Mouse (Mus musculus): ENCODE data around the gene Rgs6. TPM values are rescaled to one million over a fixed set of nuclear protein-coding genes. Genes with fewer than 3 reads are reported as not detected.

Gene Rgs6
- polyA plus RNA-seq, 1 experiment from 2014 or later, result 7.4 TPM

DNA sequence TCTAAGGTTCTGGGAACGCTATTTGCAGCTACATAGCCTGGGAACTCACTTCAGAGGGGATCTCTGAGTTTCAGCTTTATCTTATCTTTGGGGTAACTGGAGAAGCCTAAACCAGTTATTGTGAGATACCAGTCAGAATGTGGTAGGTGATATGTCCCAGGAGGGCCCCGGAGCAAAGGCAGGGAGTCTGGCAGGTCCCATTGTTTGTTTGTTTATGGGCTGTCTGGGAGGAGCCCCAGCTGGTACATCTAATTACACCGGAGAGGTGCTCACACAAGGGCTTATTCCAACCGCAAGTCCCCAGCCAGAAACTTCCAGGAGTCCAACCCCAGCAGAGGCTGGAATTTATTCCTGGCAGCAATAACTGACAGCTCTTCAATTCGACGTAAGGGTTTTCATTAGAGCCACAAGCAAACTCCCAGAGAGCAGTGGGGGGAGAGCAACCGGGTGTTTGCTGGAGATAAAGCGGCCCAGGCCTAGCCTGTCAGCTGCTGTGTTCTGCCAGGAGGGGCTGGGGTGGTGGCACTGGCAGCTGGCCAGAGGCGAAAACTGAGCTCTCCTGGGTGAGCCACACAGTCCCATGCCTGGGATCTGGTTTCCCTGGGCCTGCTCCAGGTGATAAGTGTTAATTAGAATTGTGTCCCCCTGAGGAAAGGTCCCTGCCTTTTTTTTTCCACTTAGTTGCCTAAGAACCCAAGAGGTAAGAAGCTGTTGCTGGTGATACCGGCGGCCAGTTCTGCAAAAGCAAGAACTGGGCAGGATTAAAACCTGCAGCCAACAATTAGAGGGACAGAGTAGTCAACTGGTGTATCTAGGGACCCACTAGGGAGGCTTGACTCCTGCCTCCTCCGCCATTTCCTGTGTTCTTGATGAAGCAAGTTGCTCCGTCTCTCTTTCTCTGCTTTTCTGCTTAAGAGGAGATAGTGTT, 485.1 kb downstream of the Rgs6 start:
- no peak overlapping the region for H3K4me2 ChIP-seq (ENCODE audit: low read depth, low read length)
- no peak overlapping the region for H3K4me3 ChIP-seq (ENCODE audit: low read depth, low read length)
- no peaks in the 10 kb centered on the region for H3K27me3 ChIP-seq (ENCODE audit: control insufficient read depth, insufficient read depth, low read length)
- peaks cover 7% of the 10 kb centered on the region; the same call in 1 of the 2 replicates for H3K4me1 ChIP-seq (ENCODE audit: control insufficient read depth, insufficient read depth, low read length)
- 27% methylated on average over 13 of the region's 13 CpGs for WGBS
- no peaks in the 10 kb centered on the region for H3K9me3 ChIP-seq (ENCODE audit: control insufficient read depth, low read length)
- no peak overlapping the region for H3K27ac ChIP-seq (ENCODE audit: low read depth, low read length)
- no peak overlapping the region for H3K9ac ChIP-seq (replicated peaks; ENCODE audit: low read depth, low read length)
- peak; percentile 84; the same call in 1 of the 2 replicates for ATAC-seq (ENCODE audit: low read depth)
- H3K36me3 ChIP-seq (ENCODE audit: control insufficient read depth, insufficient read depth, low read length), result no peaks in the 10 kb centered on the region

GRCm38 (mm10) chr12:83073879-83074368, 485.8 kb downstream of the Rgs6 start:
- ATAC-seq (ENCODE audit: low read depth), result no peak
- 68% methylated on average over 6 of the region's 6 CpGs for WGBS

DNA sequence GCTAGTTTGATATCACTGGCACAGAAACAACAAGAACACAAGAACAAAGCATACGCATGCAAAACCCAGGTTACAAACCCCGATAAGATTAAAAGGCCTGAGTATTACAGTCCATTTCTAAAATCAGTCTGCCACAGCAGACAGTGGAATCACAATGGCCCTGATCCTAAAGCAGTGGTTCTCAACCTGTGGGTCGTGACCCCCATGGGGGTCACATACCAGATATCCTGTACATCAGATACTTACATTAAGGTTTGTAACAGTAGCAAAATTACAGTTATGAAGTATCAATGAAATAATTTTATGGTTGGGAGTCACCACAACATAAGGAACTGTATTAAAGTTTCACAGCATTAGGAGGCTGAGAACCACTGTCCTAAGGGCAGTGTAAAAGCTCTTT, 488.1 kb downstream of the Rgs6 start:
- no peaks in the 10 kb centered on the region for H3K36me3 ChIP-seq (ENCODE audit: control insufficient read depth, insufficient read depth, low read length)
- no peak overlapping the region for H3K4me2 ChIP-seq (ENCODE audit: low read depth, low read length)
- no peak for ATAC-seq (ENCODE audit: low read depth)
- H3K4me3 ChIP-seq (ENCODE audit: low read depth, low read length), result no peak overlapping the region
- peaks cover 7% of the 10 kb centered on the region for H3K4me1 ChIP-seq (ENCODE audit: control insufficient read depth, insufficient read depth, low read length)
- H3K27me3 ChIP-seq (ENCODE audit: control insufficient read depth, insufficient read depth, low read length), result no peaks in the 10 kb centered on the region
- WGBS, result 91% methylated on average over 3 of the region's 3 CpGs
- H3K27ac ChIP-seq (ENCODE audit: low read depth, low read length), result no peak overlapping the region
- H3K9ac ChIP-seq (replicated peaks; ENCODE audit: low read depth, low read length), result no peak overlapping the region
- no peaks in the 10 kb centered on the region for H3K9me3 ChIP-seq (ENCODE audit: control insufficient read depth, low read length)

More at GRCm38 (mm10) chr12:83073879-83074368, 485.8 kb downstream of the Rgs6 start:
- Histone ChIP-seq H3K9ac (replicated peaks; ENCODE audit: low read depth, low read length) (no peak overlapping the region), H3K27ac (ENCODE audit: low read depth, low read length) (no peak overlapping the region), H3K4me1 (ENCODE audit: control insufficient read depth, insufficient read depth, low read length) (peaks cover 7% of the 10 kb centered on the region; the same call in 1 of the 2 replicates), H3K9me3 (ENCODE audit: control insufficient read depth, low read length) (no peaks in the 10 kb centered on the region), H3K4me3 (ENCODE audit: low read depth, low read length) (no peak overlapping the region), H3K36me3 (ENCODE audit: control insufficient read depth, insufficient read depth, low read length) (no peaks in the 10 kb centered on the region), H3K27me3 (ENCODE audit: control insufficient read depth, insufficient read depth, low read length) (no peaks in the 10 kb centered on the region), H3K4me2 (ENCODE audit: low read depth, low read length) (no peak overlapping the region)

GRCm38 (mm10) chr12:83077486-83077885, 489.4 kb downstream of the Rgs6 start:
- H3K4me2 ChIP-seq (ENCODE audit: low read depth, low read length), result no peak overlapping the region
- no peaks in the 10 kb centered on the region for H3K9me3 ChIP-seq (ENCODE audit: control insufficient read depth, low read length)
- no peak overlapping the region for H3K4me3 ChIP-seq (ENCODE audit: low read depth, low read length)
- no peak overlapping the region for H3K27ac ChIP-seq (ENCODE audit: low read depth, low read length)
- ATAC-seq (ENCODE audit: low read depth), result no peak
- WGBS, result 64% methylated on average over 2 of the region's 2 CpGs
- H3K27me3 ChIP-seq (ENCODE audit: control insufficient read depth, insufficient read depth, low read length), result no peaks in the 10 kb centered on the region
- peaks cover 4% of the 10 kb centered on the region for H3K4me1 ChIP-seq (ENCODE audit: control insufficient read depth, insufficient read depth, low read length)
- no peak overlapping the region for H3K9ac ChIP-seq (replicated peaks; ENCODE audit: low read depth, low read length)
- no peaks in the 10 kb centered on the region for H3K36me3 ChIP-seq (ENCODE audit: control insufficient read depth, insufficient read depth, low read length)

GRCm38 (mm10) chr12:83083427-83083826, 495.3 kb downstream of the Rgs6 start:
- no peak overlapping the region for H3K4me3 ChIP-seq (ENCODE audit: low read depth, low read length)
- H3K36me3 ChIP-seq (ENCODE audit: control insufficient read depth, insufficient read depth, low read length), result no peaks in the 10 kb centered on the region
- WGBS, result 93% methylated on average over 3 of the region's 4 CpGs
- H3K4me1 ChIP-seq (ENCODE audit: control insufficient read depth, insufficient read depth, low read length), result no peaks in the 10 kb centered on the region; the same call in 1 of the 2 replicates
- no peak overlapping the region for H3K4me2 ChIP-seq (ENCODE audit: low read depth, low read length)
- H3K27me3 ChIP-seq (ENCODE audit: control insufficient read depth, insufficient read depth, low read length), result no peaks in the 10 kb centered on the region
- H3K9ac ChIP-seq (replicated peaks; ENCODE audit: low read depth, low read length), result no peak overlapping the region
- no peak for ATAC-seq (ENCODE audit: low read depth)
- H3K9me3 ChIP-seq (ENCODE audit: control insufficient read depth, low read length), result no peaks in the 10 kb centered on the region
- H3K27ac ChIP-seq (ENCODE audit: low read depth, low read length), result no peak overlapping the region

DNA sequence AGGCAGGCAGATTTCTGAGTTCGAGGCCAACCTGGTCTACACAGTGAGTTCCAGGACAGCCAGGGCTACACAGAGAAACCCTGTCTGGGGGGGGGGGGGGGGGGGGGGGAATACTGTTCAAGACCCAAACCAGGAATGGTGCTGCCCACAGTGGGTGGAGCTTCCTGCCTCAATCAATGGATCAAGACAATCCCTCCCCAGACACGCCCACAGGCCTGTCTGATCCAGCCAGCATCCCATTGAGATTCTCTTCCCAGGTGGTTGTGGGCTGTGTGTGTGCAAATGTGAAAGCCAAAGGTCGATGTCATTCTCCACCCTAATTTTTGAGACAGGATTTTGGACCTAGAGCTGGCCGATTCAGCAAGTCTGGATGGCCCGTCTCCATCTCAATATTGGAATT, 496.5 kb downstream of the Rgs6 start:
- 94% methylated on average over 5 of the region's 5 CpGs for WGBS
- Histone ChIP-seq H3K4me2 (ENCODE audit: low read depth, low read length) (no peak overlapping the region), H3K9me3 (ENCODE audit: control insufficient read depth, low read length) (no peaks in the 10 kb centered on the region), H3K4me1 (ENCODE audit: control insufficient read depth, insufficient read depth, low read length) (no peaks in the 10 kb centered on the region; the same call in 1 of the 2 replicates), H3K4me3 (ENCODE audit: low read depth, low read length) (no peak overlapping the region), H3K36me3 (ENCODE audit: control insufficient read depth, insufficient read depth, low read length) (no peaks in the 10 kb centered on the region), H3K9ac (replicated peaks; ENCODE audit: low read depth, low read length) (no peak overlapping the region), H3K27me3 (ENCODE audit: control insufficient read depth, insufficient read depth, low read length) (no peaks in the 10 kb centered on the region), H3K27ac (ENCODE audit: low read depth, low read length) (no peak overlapping the region)
- no peak for ATAC-seq (ENCODE audit: low read depth)

DNA sequence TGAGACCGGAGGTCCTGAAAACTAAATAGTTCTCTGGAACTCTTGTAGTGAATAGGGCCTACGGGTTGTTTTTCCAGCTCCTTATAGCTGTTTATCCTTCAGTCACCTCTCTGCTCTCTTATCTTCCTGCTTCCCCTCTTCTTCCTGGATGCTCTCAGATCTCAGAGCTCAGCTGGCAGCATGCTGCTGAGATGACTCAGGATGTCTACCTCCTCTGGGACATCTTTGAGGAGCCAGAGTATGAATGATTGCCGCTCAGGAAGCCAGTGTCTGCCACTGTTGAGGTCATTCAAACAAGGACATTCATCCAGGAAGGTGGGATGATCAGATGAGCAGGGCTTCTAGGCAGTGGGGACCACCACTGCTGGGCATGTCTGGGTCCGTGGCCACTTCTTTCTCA, 498.9 kb downstream of the Rgs6 start:
- H3K9me3 ChIP-seq (ENCODE audit: control insufficient read depth, low read length), result no peaks in the 10 kb centered on the region
- no peak overlapping the region for H3K4me2 ChIP-seq (ENCODE audit: low read depth, low read length)
- H3K4me1 ChIP-seq (ENCODE audit: control insufficient read depth, insufficient read depth, low read length), result no peaks in the 10 kb centered on the region
- H3K27ac ChIP-seq (ENCODE audit: low read depth, low read length), result no peak overlapping the region
- ATAC-seq (ENCODE audit: low read depth), result no peak
- H3K9ac ChIP-seq (replicated peaks; ENCODE audit: low read depth, low read length), result no peak overlapping the region
- no peaks in the 10 kb centered on the region for H3K36me3 ChIP-seq (ENCODE audit: control insufficient read depth, insufficient read depth, low read length)
- WGBS, result 87% methylated on average over 4 of the region's 4 CpGs
- H3K4me3 ChIP-seq (ENCODE audit: low read depth, low read length), result no peak overlapping the region
- H3K27me3 ChIP-seq (ENCODE audit: control insufficient read depth, insufficient read depth, low read length), result no peaks in the 10 kb centered on the region

DNA sequence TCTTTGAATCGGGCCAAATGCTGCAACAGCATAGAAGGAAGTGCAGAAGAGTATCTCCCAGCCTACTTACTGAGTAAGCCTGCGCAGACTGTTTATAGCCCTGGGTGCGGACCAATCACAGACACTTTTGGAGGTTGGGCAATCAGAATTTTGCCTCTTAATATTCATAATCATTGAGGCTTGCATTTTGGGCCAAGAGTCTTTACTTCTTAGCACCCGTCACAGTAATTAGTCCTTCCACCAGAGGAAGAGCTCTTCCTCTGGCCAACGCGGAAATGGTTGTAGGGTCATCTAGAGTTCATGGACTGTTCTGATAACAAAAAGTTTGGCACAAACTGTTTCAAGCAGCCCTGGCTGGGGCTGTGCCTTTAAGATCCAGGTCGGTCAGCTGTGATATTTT, 499.5 kb downstream of the Rgs6 start:
- no peaks in the 10 kb centered on the region for H3K9me3 ChIP-seq (ENCODE audit: control insufficient read depth, low read length)
- no peak overlapping the region for H3K4me3 ChIP-seq (ENCODE audit: low read depth, low read length)
- no peak overlapping the region for H3K27ac ChIP-seq (ENCODE audit: low read depth, low read length)
- 64% methylated on average over 7 of the region's 7 CpGs for WGBS
- no peak overlapping the region for H3K9ac ChIP-seq (replicated peaks; ENCODE audit: low read depth, low read length)
- H3K4me2 ChIP-seq (ENCODE audit: low read depth, low read length), result no peak overlapping the region
- no peaks in the 10 kb centered on the region for H3K27me3 ChIP-seq (ENCODE audit: control insufficient read depth, insufficient read depth, low read length)
- H3K4me1 ChIP-seq (ENCODE audit: control insufficient read depth, insufficient read depth, low read length), result no peaks in the 10 kb centered on the region
- ATAC-seq (ENCODE audit: low read depth), result no peak
- H3K36me3 ChIP-seq (ENCODE audit: control insufficient read depth, insufficient read depth, low read length), result no peaks in the 10 kb centered on the region

- no peak overlapping the region for H3K9ac ChIP-seq (replicated peaks; ENCODE audit: low read depth, low read length)
- no peaks in the 10 kb centered on the region for H3K4me1 ChIP-seq (ENCODE audit: control insufficient read depth, insufficient read depth, low read length)
- H3K4me2 ChIP-seq (ENCODE audit: low read depth, low read length), result no peak overlapping the region
- H3K27ac ChIP-seq (ENCODE audit: low read depth, low read length), result no peak overlapping the region
- WGBS, result 84% methylated on average over 7 of the region's 7 CpGs
- H3K27me3 ChIP-seq (ENCODE audit: control insufficient read depth, insufficient read depth, low read length), result no peaks in the 10 kb centered on the region
- no peak for ATAC-seq (ENCODE audit: low read depth)
- H3K36me3 ChIP-seq (ENCODE audit: control insufficient read depth, insufficient read depth, low read length), result no peaks in the 10 kb centered on the region
- H3K9me3 ChIP-seq (ENCODE audit: control insufficient read depth, low read length), result no peaks in the 10 kb centered on the region
- no peak overlapping the region for H3K4me3 ChIP-seq (ENCODE audit: low read depth, low read length)
Observed at GRCm38 (mm10) chr12:83092001-83092400, 503.9 kb downstream of the Rgs6 start.

All from neural tube, embryonic 14.5 days (tissue).